Mouse (Mus musculus) liver, adult 2 months (tissue): ENCODE data around the gene Dapk1. TPM values are rescaled to one million over a fixed set of nuclear protein-coding genes. Genes with fewer than 3 reads are reported as not detected.

Experiments
- DNase-seq: peaks from one replicate; pipeline ENCODE4 v3.0.0-alpha.2; 2011; ENCODE audit warnings: low read depth, low spot score; ENCODE audit errors: extremely low read depth
- H3K27ac ChIP-seq: fragments of 200-500 bp; replicated peaks from 2 replicates; pipeline ENCODE4 v1.5.1; 2012; ENCODE audit warnings: low read depth, mild to moderate bottlenecking, control low read depth, inconsistent platforms, low read length; ENCODE audit not compliant: insufficient read depth
- H3K27me3 ChIP-seq: fragments of 200-500 bp; 2 replicates; pipeline ENCODE4 v1.6.1; 2012; ENCODE audit warnings: mild to moderate bottlenecking, moderate library complexity, low read length, inconsistent platforms; ENCODE audit not compliant: control insufficient read depth, insufficient read depth
- H3K36me3 ChIP-seq: fragments of 200-500 bp; 2 replicates; pipeline ENCODE4 v1.6.1; 2012; ENCODE audit warnings: low read length, inconsistent platforms; ENCODE audit not compliant: control insufficient read depth, insufficient read depth
- H3K4me1 ChIP-seq: fragments of 200-500 bp; 2 replicates; pipeline ENCODE4 v1.6.1; 2011; ENCODE audit warnings: low read length; ENCODE audit not compliant: control insufficient read depth, insufficient read depth
- H3K4me3 ChIP-seq: fragments of 200-500 bp; 2 replicates; pipeline ENCODE4 v1.5.1; 2011; ENCODE audit warnings: low read depth, mild to moderate bottlenecking, control low read depth, low read length, moderate library complexity; ENCODE audit not compliant: insufficient read depth
- H3K79me2 ChIP-seq: fragments of 200-500 bp; 2 replicates; pipeline ENCODE4 v1.6.1; 2012; ENCODE audit warnings: inconsistent platforms, mild to moderate bottlenecking, low read length, moderate library complexity; ENCODE audit not compliant: control insufficient read depth, insufficient read depth
- H3K9ac ChIP-seq: fragments of 200-500 bp; 2 replicates; pipeline ENCODE4 v1.6.1; 2012; ENCODE audit warnings: low read depth, mild to moderate bottlenecking, control low read depth, inconsistent platforms, low read length
- CTCF ChIP-seq: fragments of 200-500 bp; IDR thresholded peaks from 2 replicates; pipeline ENCODE4 v1.5.1; 2011; ENCODE audit warnings: low read depth, low read length, control low read depth
- POLR2A ChIP-seq: fragments of 200-500 bp; IDR thresholded peaks from 2 replicates; pipeline ENCODE4 v1.6.1; 2011; ENCODE audit warnings: low read length, control low read depth; ENCODE audit not compliant: insufficient read depth; ENCODE audit errors: extremely low read depth
- WGBS: fragments of 180-500 bp; shearing (Covaris S2); methylation state at CpG from one replicate; pipeline ENCODE4 v1.1.7; 2018; 5-methylcytosine and 5-hydroxymethylcytosine counted together
- polyA plus RNA-seq: library from polyadenylated mRNA; depleted of rRNA; stranded (reverse); fragments of >200 nt; gene quantifications from 2 replicates; pipeline ENCODE4 v1.2.3, GENCODE M21; 2012
- total RNA-seq: library from RNA; depleted of rRNA; stranded (reverse); fragments of >200 nt; gene quantifications from 2 replicates; pipeline ENCODE4 v1.2.3, GENCODE M21; 2014

Dapk1 gene
- total and polyA plus RNA-seq, 2 experiments: 23.0 to 80.5 TPM

GRCm38 (mm10) chr13:60696323-60696722 is 94.6 kb downstream of the Dapk1 start:
- WGBS: 92% methylated on average over 14 of the region's 14 CpGs
- no peak for DNase-seq

DNA sequence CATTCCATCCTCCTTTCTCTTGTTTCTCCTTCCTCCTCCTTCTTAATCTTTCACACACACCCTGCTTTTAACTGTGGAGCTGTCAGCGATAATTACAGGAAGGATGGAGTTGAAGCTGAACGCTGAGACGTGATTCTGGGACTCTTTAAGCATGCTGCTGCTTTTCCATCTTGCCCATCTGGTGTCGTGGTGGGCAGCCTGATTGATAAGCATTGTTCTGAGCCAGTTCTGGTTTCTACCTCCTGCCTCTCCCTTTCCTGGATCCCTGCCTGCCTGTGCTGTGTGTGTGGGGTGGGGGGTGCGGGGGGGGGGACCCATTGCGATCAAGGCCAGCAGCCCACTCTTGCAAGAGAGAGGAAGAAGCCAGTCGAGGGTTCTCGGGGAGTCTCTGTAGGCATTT is 95.0 kb downstream of the Dapk1 start:
- Histone ChIP-seq H3K27ac (no peak overlapping the region), H3K79me2 (peaks cover 12% of the 10 kb centered on the region), H3K36me3 (no peaks in the 10 kb centered on the region), H3K9ac (no peak overlapping the region), H3K4me3 (no peak overlapping the region), H3K4me1 (peaks cover 7% of the 10 kb centered on the region), H3K27me3 (no peaks in the 10 kb centered on the region)
- 91% methylated on average over 8 of the region's 8 CpGs for WGBS
- TF ChIP-seq CTCF (no peak), POLR2A (no peak)
- DNase-seq: no peak

More at GRCm38 (mm10) chr13:60696323-60696722, 94.6 kb downstream of the Dapk1 start:
- Histone ChIP-seq H3K4me3 (no peak overlapping the region), H3K4me1 (peaks cover 7% of the 10 kb centered on the region), H3K9ac (no peak overlapping the region), H3K27ac (no peak overlapping the region), H3K36me3 (no peaks in the 10 kb centered on the region), H3K79me2 (peaks cover 17% of the 10 kb centered on the region), H3K27me3 (no peaks in the 10 kb centered on the region)
- TF ChIP-seq CTCF: no peak
- TF ChIP-seq POLR2A: no peak

DNA sequence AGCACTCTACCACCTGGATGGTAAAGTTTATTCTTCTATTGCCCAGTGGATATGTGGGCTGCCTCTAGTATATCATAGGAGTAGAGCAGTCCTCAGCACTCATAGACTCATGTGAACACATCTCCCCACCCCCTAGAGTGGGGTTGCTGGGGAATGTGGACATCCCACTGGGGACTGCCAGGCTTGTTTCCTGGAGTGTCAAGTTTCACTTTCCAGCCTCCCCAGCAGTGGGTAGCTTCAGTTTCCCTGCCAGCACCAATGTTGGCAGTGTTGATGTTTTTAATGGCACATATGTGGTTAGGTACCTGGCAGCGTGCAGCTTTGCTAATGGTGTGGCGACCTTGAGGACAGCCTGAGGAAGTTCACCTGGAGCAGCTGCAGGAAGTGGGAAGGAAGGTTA is 96.3 kb downstream of the Dapk1 start:
- Histone ChIP-seq H3K9ac (no peak overlapping the region), H3K27me3 (no peaks in the 10 kb centered on the region), H3K4me3 (no peak overlapping the region), H3K79me2 (peaks cover 8% of the 10 kb centered on the region; the same call in 1 of the 2 replicates), H3K4me1 (peaks cover 16% of the 10 kb centered on the region), H3K27ac (no peak overlapping the region), H3K36me3 (no peaks in the 10 kb centered on the region)
- 50% methylated on average over 2 of the region's 2 CpGs for WGBS
- no peak for TF ChIP-seq CTCF
- no peak for TF ChIP-seq POLR2A
- DNase-seq: no peak

DNA sequence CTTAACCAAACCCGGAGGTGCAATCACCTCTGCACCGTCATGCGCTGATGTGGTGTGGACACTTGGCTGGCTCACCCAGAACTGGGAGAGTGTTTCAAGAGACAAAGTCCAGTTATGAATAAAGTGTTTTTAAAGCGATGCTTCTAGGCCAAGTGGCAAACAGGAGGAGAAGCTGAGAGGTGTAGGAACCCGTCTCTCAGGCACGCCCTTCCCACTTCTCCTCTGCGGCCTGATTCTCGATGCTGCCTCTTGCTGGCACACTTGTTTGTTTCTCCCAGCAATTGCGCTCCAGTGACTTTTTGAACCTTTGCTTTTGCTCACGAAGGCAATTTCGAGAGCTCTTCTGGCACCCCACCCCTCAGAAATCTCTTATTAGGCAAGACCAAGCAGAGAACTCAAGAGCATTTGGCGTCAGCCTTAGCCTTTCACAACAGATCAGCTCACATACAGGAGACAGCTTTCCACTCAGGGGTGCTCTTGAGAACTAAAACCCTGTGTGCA is 100.0 kb downstream of the Dapk1 start:
- no peak for TF ChIP-seq CTCF
- TF ChIP-seq POLR2A: no peak
- H3K27me3 ChIP-seq: no peaks in the 10 kb centered on the region
- no peak overlapping the region for H3K9ac ChIP-seq
- H3K4me1 ChIP-seq: peaks cover 21% of the 10 kb centered on the region
- peaks cover 9% of the 10 kb centered on the region; the same call in 1 of the 2 replicates for H3K79me2 ChIP-seq
- H3K4me3 ChIP-seq: no peak overlapping the region
- DNase-seq: peak; percentile 97
- peak overlapping the region; percentile 87 for H3K27ac ChIP-seq
- 23% methylated on average over 12 of the region's 12 CpGs for WGBS
- H3K36me3 ChIP-seq: peaks cover 2% of the 10 kb centered on the region; the same call in 1 of the 2 replicates

DNA sequence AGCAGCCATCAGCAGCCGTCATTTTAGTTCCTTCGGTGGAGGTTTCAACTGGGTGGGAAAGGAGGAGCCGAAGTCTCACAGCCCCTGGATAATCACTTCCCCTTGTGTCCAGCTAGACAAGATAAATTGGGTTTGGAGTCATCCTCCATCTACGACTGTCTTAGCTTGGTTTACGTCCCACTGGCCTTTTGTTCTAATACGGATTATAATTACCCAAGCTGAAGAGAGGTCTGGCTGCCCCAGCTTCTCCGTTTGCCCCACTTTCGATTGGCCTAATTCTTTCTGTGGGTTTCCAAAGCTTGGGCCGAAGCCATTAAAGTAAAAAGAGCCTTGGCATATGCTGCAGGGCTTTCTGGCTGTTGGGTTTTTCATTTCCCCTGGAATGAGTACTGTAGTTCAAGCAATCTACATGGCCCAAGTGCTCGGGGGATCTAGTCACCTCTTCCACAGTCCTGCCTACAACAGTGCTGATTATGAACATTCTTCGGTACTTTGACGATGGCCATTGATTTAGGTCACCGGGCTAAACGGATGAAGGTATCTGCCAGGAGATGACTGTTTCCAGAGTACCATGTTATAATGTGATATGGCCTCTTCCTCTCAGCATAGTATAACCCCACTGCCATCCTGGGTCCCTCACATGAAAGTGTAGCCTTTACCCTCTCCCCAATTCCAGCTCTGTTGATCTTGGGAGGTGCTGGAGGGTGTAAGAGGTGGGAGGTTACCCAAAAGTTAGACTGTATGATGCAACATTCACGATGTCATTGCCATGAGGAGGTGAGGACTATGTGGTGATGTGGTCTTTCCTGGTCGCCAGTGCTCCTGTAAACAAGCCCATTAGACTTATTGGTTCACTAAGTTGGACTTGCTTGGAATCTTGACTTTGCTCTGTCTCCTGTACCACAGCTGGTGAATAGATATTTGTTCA is 106.1 kb downstream of the Dapk1 start:
- WGBS: 18% methylated on average over 16 of the region's 16 CpGs
- H3K36me3 ChIP-seq: peaks cover 2% of the 10 kb centered on the region; the same call in 1 of the 2 replicates
- 0 out of 2 replicates have a peak overlapping the region, but pooled peaks have one; percentile 11 for H3K4me3 ChIP-seq
- peak overlapping the region; percentile 76 for H3K27ac ChIP-seq
- no peaks in the 10 kb centered on the region for H3K27me3 ChIP-seq
- no peak for TF ChIP-seq CTCF
- TF ChIP-seq POLR2A: no peak
- H3K79me2 ChIP-seq: peaks cover 31% of the 10 kb centered on the region; the same call in 1 of the 2 replicates
- H3K4me1 ChIP-seq: peaks cover 33% of the 10 kb centered on the region
- no peak overlapping the region for H3K9ac ChIP-seq
- DNase-seq: peak; percentile 96
